Mouse (Mus musculus) inflammation-experienced regulatory T-cells (primary cell): ENCODE measurements around the gene Gm20503. TPM values are rescaled to one million over a fixed set of nuclear protein-coding genes. Genes with fewer than 3 reads are reported as not detected.

Source experiments
- polyA plus RNA-seq, 2 experiments: library from polyadenylated mRNA; unstranded; fragments of 100-300 nt; shearing (Covaris generic); gene quantifications; one replicate each; pipeline ENCODE4 v1.2.1; 2017

Gene Gm20503
- polyA plus RNA-seq: 1 to 10 TPM; 5.6 to 6.1 TPM

GRCm38 (mm10) chr4:59002948-59003805 lies at the start of gene Gm20503:
TSS of gene Gm20503 (plus strand) at chr4:59003210.

GRCm38 (mm10) chr4:58986540-58987190 lies 16.3 kb upstream of the Gm20503 start, which contains the start of gene Ptgr1:
TSS of gene Ptgr1 (minus strand) at chr4:58987119.

GRCm38 (mm10) chr4:58994762-58995161 lies 8.2 kb upstream of the Gm20503 start, which contains the start of gene Dnajc25:
TSS of gene Dnajc25 (plus strand) at chr4:58995062.

GRCm38 (mm10) chr4:59034918-59035785 lies 32.1 kb downstream of the Gm20503 start, which contains the start of gene Gng10:
TSS of gene Gng10 (plus strand) at chr4:59035088.

Other genes starting within 250 kb of the Gm20503 start
- not detected for gene Olfr267, start 215.5 kb upstream of the Gm20503 start, polyA plus RNA-seq
- 10 to 100 TPM; 45.0 to 61.3 TPM for gene Ecpas, start 90.5 kb upstream of the Gm20503 start, polyA plus RNA-seq
- not detected for gene Zkscan16, start 59.6 kb upstream of the Gm20503 start, polyA plus RNA-seq
- gene Ptgr1, start 16.1 kb upstream of the Gm20503 start, polyA plus RNA-seq: under 1 TPM in 1 of 2 experiments, not detected in 1; 0.13 TPM
- 1 to 10 TPM; 7.3 TPM for gene Dnajc25, start 8.1 kb upstream of the Gm20503 start, polyA plus RNA-seq
- gene Gng10, start 31.9 kb downstream of the Gm20503 start, polyA plus RNA-seq: 100 to 1,000 TPM; 102 to 124 TPM
- gene AI481877, start 135.8 kb downstream of the Gm20503 start, polyA plus RNA-seq: under 1 TPM in 1 of 2 experiments, not detected in 1; 0.04 TPM
- gene Ugcg, start 186.0 kb downstream of the Gm20503 start, polyA plus RNA-seq: 100 to 1,000 TPM in 1 of 2 experiments, 10 to 100 TPM in 1; 79.0 to 106 TPM